Mouse (Mus musculus): ENCODE measurements at regions not wholly inside any gene's neighbourhood (a gene's known extent, or its start where the extent isn't known, plus 50 kb on each side); places are given as distances from the start of the nearest gene placed in this dataset.

DNA sequence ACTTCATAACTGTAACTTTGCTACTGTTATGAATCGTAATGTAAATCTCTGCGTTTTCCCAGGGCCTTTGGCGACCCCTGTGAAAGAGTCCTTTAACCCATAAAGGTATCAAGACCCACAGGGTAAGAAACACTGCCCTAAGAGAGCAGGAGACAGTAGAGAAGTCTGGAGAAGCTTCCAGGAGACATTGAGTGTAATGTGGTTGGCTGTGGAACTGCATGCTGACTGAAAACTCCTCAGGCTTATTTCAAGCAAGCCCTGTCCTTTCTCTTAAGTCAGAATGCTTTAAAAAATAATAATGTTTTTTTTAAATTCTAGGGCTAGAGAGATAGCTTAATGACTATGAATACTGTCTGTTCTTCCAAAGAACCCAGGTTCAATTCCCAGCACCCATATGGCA lies 71.9 kb upstream of the Frmd6 start:
- DNase-seq (ENCODE audit: low spot score in 2 of 2) = no peak

DNA sequence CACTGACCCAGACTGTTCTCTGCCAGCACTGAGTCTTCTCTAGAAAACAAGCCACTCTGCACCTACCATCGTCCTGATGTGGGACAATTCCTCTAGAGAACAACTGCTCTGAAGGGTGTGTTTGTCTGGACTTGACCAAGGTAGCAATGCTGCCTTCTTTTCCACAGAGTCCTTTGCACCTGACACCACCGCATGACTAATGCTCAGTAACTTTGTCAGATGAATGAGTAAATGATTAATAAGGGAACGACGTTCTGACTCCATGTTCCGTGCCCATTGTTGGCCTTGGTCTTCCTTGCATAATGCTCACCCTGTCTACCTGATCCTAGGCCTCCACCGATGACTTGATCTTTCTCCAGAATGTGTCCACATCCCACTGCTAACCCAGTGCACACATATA lies 67.2 kb upstream of the Frmd6 start:
- DNase-seq (ENCODE audit: low spot score in 2 of 2) = no peak

DNA sequence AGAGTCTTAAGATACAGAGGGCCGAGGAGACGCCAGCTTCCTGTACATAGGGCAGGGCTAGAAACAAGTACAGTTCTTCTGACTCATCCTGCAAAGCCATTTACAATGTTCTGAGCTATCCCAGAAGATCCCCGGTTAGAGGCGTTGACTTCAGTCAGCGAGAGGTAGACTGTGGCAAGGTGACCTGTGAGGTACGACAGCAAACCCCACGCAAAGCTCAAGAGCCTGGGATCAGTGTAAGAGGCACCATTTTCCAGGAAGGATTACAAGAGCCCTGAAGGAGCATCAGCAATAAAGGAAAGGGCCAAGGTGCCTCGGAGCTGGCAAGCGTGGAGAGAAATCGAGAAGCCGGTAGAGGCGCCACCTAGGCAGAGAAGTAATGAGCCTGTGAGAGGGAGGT lies 61.8 kb upstream of the Frmd6 start:
- DNase-seq (ENCODE audit: low spot score in 2 of 2) = no peak

DNA sequence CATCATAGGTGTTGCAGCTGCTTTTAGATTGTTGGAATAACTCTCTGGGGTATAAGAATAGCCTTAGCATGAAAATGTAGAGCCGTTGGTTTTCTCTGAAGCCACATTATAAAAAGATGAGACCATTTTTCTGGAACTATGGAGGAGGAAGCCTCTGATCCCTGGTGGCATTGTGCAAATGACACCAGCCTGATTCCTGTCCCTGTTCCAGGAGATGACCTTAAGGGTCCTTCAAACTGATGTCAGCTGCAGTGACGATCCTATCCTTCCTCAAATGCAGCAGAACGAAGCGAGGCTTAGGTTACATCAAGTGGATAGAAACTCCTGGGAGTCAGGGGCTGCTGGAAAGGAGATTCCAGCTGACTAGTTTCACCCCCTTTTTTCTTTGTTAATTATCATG lies 59.0 kb upstream of the Frmd6 start:
- DNase-seq (ENCODE audit: low spot score in 2 of 2) = no peak

DNA sequence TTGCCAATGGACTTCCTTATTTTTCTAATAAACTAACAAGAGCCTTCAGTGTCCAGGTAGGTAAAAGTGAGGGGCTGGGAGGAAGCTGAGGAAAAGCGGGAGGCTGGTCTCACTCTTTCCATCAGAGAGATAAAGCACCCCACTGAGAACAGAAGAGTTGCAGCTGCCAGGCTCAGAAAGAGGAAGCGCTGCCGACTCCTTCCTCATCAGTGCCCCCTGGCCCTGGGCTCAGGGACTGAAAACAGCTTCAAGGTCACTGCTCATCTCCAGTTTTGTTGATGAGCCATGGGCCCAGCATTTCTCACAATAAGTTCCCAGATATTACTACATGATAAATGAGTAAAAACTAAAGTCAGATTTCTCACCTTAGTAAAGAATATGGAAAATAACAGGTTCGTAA lies 57.4 kb upstream of the Frmd6 start:
- DNase-seq (ENCODE audit: low spot score in 2 of 2) = peak; percentile 20 to 41

DNA sequence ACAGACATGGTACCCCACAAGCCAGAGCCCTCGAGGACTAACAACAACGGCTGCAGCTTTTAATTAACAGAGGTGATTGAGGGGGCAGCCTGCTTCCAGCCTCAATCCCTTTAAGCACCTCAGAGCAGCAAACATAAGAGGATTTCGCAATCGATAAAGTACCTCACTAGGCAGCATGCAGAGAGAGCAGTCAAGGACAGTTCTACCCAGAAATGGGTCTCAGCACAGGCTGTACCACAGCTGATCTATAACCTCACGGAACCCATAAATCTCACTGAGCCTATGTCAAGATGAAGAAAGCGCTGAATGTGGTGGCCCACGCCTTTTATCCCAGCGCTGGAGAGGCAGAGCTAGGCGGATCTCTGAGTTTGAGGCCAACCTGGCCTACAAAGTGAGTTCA lies 56.6 kb upstream of the Frmd6 start:
- DNase-seq (ENCODE audit: low spot score in 2 of 2) = no peak

DNA sequence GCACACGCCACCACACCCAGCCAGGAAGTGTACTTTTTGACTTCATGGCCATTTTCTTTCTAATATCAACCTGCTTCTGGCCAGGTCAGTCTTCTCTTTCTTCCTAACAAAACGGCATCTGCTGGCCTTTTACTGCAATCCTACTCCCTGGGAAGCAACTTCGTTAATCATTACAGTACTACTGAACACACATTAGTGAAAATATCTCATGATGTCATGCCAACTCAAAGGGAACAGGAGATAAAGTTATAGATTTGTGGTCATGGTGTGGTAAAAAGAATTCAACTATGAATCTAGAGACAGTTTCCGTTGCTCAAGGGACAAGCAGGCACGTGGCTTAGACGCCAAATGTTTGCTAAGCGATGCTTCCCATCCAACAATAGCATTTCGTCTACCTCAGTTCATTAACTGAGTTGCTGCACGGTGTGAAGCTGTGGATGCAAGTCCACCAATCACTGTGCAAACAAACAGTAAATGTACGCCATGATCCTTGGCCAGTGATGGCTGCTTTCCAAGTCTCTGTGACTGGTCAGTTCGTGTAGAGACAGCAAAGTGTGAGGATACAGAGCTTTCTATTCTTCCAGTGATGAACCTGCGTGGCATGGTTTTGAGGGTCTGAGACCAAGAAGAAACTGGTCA lies 55.7 kb upstream of the Frmd6 start:
- no peak for DNase-seq (ENCODE audit: low spot score in 2 of 2)

DNA sequence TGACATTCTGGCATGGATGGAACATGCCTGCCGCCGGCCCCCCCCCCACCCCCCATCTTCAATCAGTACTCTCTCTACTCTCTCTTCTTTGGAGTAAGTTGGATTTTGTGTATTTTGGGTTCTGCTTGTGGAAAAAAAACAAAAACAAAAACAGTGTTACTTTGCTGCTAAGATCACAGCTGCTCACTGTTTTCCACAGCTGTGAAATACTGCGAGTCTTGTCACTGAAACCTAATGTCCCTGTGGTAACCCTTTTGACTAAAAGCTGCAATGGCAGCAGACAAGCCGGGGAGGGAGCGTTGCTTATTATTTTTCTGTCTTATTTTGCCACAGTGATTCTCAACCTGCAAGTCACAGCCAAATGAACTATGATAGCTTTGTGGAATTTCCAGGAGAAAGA lies 51.3 kb upstream of the Frmd6 start:
- DNase-seq (ENCODE audit: low spot score in 2 of 2) = no peak

DNA sequence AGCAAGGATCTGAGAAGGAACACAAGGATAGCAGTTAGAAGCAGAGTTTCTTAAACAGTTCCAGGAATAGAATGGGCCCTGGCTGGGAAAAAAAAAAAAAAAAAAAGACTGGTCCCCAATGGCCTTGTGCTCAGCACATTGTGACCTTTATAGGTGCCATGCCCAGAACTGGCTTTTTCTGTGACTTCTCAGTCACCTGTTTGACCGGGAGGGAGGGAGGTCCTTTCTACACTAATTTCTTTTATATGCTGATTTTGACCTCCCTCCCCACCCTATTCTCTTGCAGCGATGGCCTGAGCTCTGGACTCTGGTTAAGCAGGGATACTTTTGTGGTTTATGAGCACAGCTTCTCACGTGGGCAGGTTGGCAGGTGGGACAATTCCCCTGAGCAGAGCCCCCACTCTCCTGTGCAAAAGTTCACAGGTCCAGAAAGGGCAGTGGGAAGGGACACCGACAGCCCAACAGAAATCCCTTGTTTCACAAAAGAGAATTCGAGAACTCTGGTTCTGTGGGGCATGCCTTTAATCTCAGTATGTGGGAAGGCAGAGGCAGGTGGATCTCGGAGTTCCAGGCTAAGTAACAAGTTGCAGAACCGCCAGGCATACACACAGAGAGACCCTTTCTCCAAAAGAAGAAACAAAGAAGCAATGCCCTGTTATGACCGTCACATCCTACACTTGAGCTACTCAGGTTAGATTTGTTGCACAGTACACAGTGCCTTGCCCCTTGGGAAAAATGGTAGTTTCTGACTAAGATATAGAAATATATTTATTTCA lies 50.3 kb upstream of the Frmd6 start:
- DNase-seq (ENCODE audit: low spot score in 2 of 2) = no peak

Measured in spleen, postnatal 36 days (tissue).